6 mouse cellular contexts compared by ENCODE assay signal in genomic region chr8:26938150-26938804, GRCm38 (mm10).
"Had no signal": no experiment of that assay in that cellular context is flagged by ENCODE, and none has a peak within 500 bp of the region (broad histone marks: within the 10 kb centered on the region; RNA-seq: fewer than 3 reads in every experiment).

No protein-coding gene starts in this region.

- DNase-seq: kidney, adult 8-10 months; layer of hippocampus, adult 9-11 months; layer of hippocampus, postnatal 36 days had no signal

- ATAC-seq: liver, embryonic 12.5 days; midbrain, embryonic 13.5 days had no signal

- H3K4me2 ChIP-seq: limb, embryonic 15.5 days; liver, embryonic 12.5 days; midbrain, embryonic 13.5 days had no signal

- H3K4me1 ChIP-seq: limb, embryonic 15.5 days; liver, embryonic 12.5 days; midbrain, embryonic 13.5 days had no signal

- H3K9ac ChIP-seq: limb, embryonic 15.5 days; liver, embryonic 12.5 days; midbrain, embryonic 13.5 days had no signal

- H3K9me3 ChIP-seq: limb, embryonic 15.5 days; liver, embryonic 12.5 days; midbrain, embryonic 13.5 days had no signal

- H3K4me3 ChIP-seq: limb, embryonic 15.5 days; liver, embryonic 12.5 days; midbrain, embryonic 13.5 days had no signal

- H3K36me3 ChIP-seq: limb, embryonic 15.5 days; liver, embryonic 12.5 days; midbrain, embryonic 13.5 days had no signal

- H3K27me3 ChIP-seq: limb, embryonic 15.5 days; liver, embryonic 12.5 days; midbrain, embryonic 13.5 days had no signal

- H3K27ac ChIP-seq: limb, embryonic 15.5 days; liver, embryonic 12.5 days; midbrain, embryonic 13.5 days had no signal
